Mouse (Mus musculus): ENCODE measurements at regions not wholly inside any gene's neighbourhood (a gene's known extent, or its start where the extent isn't known, plus 50 kb on each side); places are given as distances from the start of the nearest gene placed in this dataset.
"Not testable (repeated sequence)": the region's sequence is repeated elsewhere in the genome, so short reads cannot be mapped to it uniquely, and the experiment has no call there.

GRCm38 (mm10) chr4:5590531-5590930, 797.4 kb upstream of the Impad1 start:
- Histone ChIP-seq H3K27ac (no peak overlapping the region), H3K27me3 (no peaks in the 10 kb centered on the region), H3K9me3 (replicated peaks) (no peaks in the 10 kb centered on the region), H3K4me2 (no peak overlapping the region), H3K4me1 (replicated peaks) (no peaks in the 10 kb centered on the region), H3K36me3 (no peaks in the 10 kb centered on the region), H3K9ac (no peak overlapping the region), H3K4me3 (replicated peaks) (no peak overlapping the region)
- no peak for ATAC-seq (ENCODE audit: low read depth)
- DNase-seq: no peak
- 42% methylated on average over 4 of the region's 4 CpGs for WGBS (ENCODE audit: insufficient replicate concordance)

- no peak overlapping the region for H3K4me3 ChIP-seq (replicated peaks)
- no peaks in the 10 kb centered on the region for H3K9me3 ChIP-seq (replicated peaks)
- ATAC-seq (ENCODE audit: low read depth): no peak
- DNase-seq: no peak
- no peaks in the 10 kb centered on the region for H3K4me1 ChIP-seq (replicated peaks)
- H3K27me3 ChIP-seq: no peaks in the 10 kb centered on the region
- no peak overlapping the region for H3K4me2 ChIP-seq
- H3K9ac ChIP-seq: no peak overlapping the region
- 66% methylated on average over 4 of the region's 4 CpGs for WGBS (ENCODE audit: insufficient replicate concordance)
- no peaks in the 10 kb centered on the region for H3K36me3 ChIP-seq
- no peak overlapping the region for H3K27ac ChIP-seq
These were observed 794.3 kb upstream of the Impad1 start for GRCm38 (mm10) chr4:5587465-5587864.

GRCm38 (mm10) chr4:5585205-5585604, 792.0 kb upstream of the Impad1 start:
- Histone ChIP-seq H3K4me1 (replicated peaks) (no peaks in the 10 kb centered on the region), H3K27me3 (no peaks in the 10 kb centered on the region), H3K36me3 (no peaks in the 10 kb centered on the region), H3K9me3 (replicated peaks) (no peaks in the 10 kb centered on the region), H3K9ac (no peak overlapping the region), H3K4me3 (replicated peaks) (no peak overlapping the region), H3K27ac (no peak overlapping the region), H3K4me2 (no peak overlapping the region)
- no peak for ATAC-seq (ENCODE audit: low read depth)
- WGBS (ENCODE audit: insufficient replicate concordance): 56% methylated on average over 4 of the region's 4 CpGs
- DNase-seq: no peak

- Histone ChIP-seq H3K27ac (no peak overlapping the region), H3K9me3 (replicated peaks) (no peaks in the 10 kb centered on the region), H3K4me3 (replicated peaks) (no peak overlapping the region), H3K9ac (no peak overlapping the region), H3K36me3 (no peaks in the 10 kb centered on the region), H3K4me1 (replicated peaks) (no peaks in the 10 kb centered on the region), H3K4me2 (no peak overlapping the region), H3K27me3 (no peaks in the 10 kb centered on the region)
- ATAC-seq (ENCODE audit: low read depth) (no peak), DNase-seq (no peak)
- 45% methylated on average over 6 of the region's 6 CpGs for WGBS (ENCODE audit: insufficient replicate concordance)
These were observed 791.0 kb upstream of the Impad1 start for GRCm38 (mm10) chr4:5583989-5584677.

- no peak overlapping the region for H3K9ac ChIP-seq
- no peaks in the 10 kb centered on the region for H3K36me3 ChIP-seq
- no peaks in the 10 kb centered on the region for H3K9me3 ChIP-seq (replicated peaks)
- no peak overlapping the region for H3K27ac ChIP-seq
- ATAC-seq (ENCODE audit: low read depth) (no peak), DNase-seq (no peak)
- no peak overlapping the region for H3K4me2 ChIP-seq
- no peaks in the 10 kb centered on the region for H3K27me3 ChIP-seq
- H3K4me3 ChIP-seq (replicated peaks): no peak overlapping the region
- no peaks in the 10 kb centered on the region for H3K4me1 ChIP-seq (replicated peaks)
These were observed 774.9 kb upstream of the Impad1 start for GRCm38 (mm10) chr4:5568076-5568475.

GRCm38 (mm10) chr4:5560001-5560657, 767.0 kb upstream of the Impad1 start:
- no peak overlapping the region for H3K9ac ChIP-seq
- H3K36me3 ChIP-seq: no peaks in the 10 kb centered on the region
- H3K27ac ChIP-seq: no peak overlapping the region
- no peak overlapping the region for H3K4me2 ChIP-seq
- 53% methylated on average over 3 of the region's 3 CpGs for WGBS (ENCODE audit: insufficient replicate concordance)
- H3K4me1 ChIP-seq (replicated peaks): no peaks in the 10 kb centered on the region
- ATAC-seq (ENCODE audit: low read depth) (no peak), DNase-seq (no peak)
- H3K27me3 ChIP-seq: no peaks in the 10 kb centered on the region
- no peak overlapping the region for H3K4me3 ChIP-seq (replicated peaks)
- no peaks in the 10 kb centered on the region for H3K9me3 ChIP-seq (replicated peaks)

GRCm38 (mm10) chr4:5540155-5540554, 747.0 kb upstream of the Impad1 start:
- ATAC-seq (ENCODE audit: low read depth) (no peak), DNase-seq (no peak)
- H3K36me3 ChIP-seq: no peaks in the 10 kb centered on the region
- no peaks in the 10 kb centered on the region for H3K27me3 ChIP-seq
- no peak overlapping the region for H3K4me3 ChIP-seq (replicated peaks)
- no peaks in the 10 kb centered on the region for H3K4me1 ChIP-seq (replicated peaks)
- no peak overlapping the region for H3K4me2 ChIP-seq
- WGBS (ENCODE audit: insufficient replicate concordance): 54% methylated on average over 3 of the region's 3 CpGs
- H3K27ac ChIP-seq: no peak overlapping the region
- no peaks in the 10 kb centered on the region for H3K9me3 ChIP-seq (replicated peaks)
- no peak overlapping the region for H3K9ac ChIP-seq

GRCm38 (mm10) chr4:5530416-5530815, 737.3 kb upstream of the Impad1 start:
- no peak for ATAC-seq (ENCODE audit: low read depth)
- H3K36me3 ChIP-seq: no peaks in the 10 kb centered on the region
- no peak overlapping the region for H3K4me2 ChIP-seq
- 47% methylated on average over 4 of the region's 4 CpGs for WGBS (ENCODE audit: insufficient replicate concordance)
- no peaks in the 10 kb centered on the region for H3K27me3 ChIP-seq
- no peaks in the 10 kb centered on the region for H3K4me1 ChIP-seq (replicated peaks)
- no peak overlapping the region for H3K4me3 ChIP-seq (replicated peaks)
- H3K27ac ChIP-seq: no peak overlapping the region
- no peaks in the 10 kb centered on the region for H3K9me3 ChIP-seq (replicated peaks)
- H3K9ac ChIP-seq: no peak overlapping the region
- DNase-seq: no peak

GRCm38 (mm10) chr4:5518522-5518921, 725.4 kb upstream of the Impad1 start:
- no peaks in the 10 kb centered on the region for H3K27me3 ChIP-seq
- no peaks in the 10 kb centered on the region for H3K36me3 ChIP-seq
- no peak for DNase-seq
- WGBS (ENCODE audit: insufficient replicate concordance): 42% methylated on average over 2 of the region's 2 CpGs
- no peak for ATAC-seq (ENCODE audit: low read depth)
- H3K4me3 ChIP-seq (replicated peaks): no peak overlapping the region
- no peak overlapping the region for H3K9ac ChIP-seq
- no peaks in the 10 kb centered on the region for H3K9me3 ChIP-seq (replicated peaks)
- H3K27ac ChIP-seq: no peak overlapping the region
- H3K4me1 ChIP-seq (replicated peaks): no peaks in the 10 kb centered on the region
- H3K4me2 ChIP-seq: no peak overlapping the region

- not testable (repeated sequence) for DNase-seq; H3K4me2 ChIP-seq; H3K4me3 ChIP-seq (replicated peaks); ATAC-seq (ENCODE audit: low read depth); H3K36me3 ChIP-seq; H3K9ac ChIP-seq; H3K9me3 ChIP-seq (replicated peaks); H3K27ac ChIP-seq; H3K27me3 ChIP-seq; H3K4me1 ChIP-seq (replicated peaks)
- WGBS (ENCODE audit: insufficient replicate concordance): 68% methylated on average over 6 of the region's 6 CpGs
These were observed 722.3 kb upstream of the Impad1 start for GRCm38 (mm10) chr4:5515426-5515825.

- Histone ChIP-seq H3K27ac (no peak overlapping the region), H3K4me3 (replicated peaks) (no peak overlapping the region), H3K36me3 (no peaks in the 10 kb centered on the region), H3K4me2 (no peak overlapping the region), H3K4me1 (replicated peaks) (no peaks in the 10 kb centered on the region), H3K27me3 (no peaks in the 10 kb centered on the region), H3K9me3 (replicated peaks) (no peaks in the 10 kb centered on the region), H3K9ac (no peak overlapping the region)
- no peak for ATAC-seq (ENCODE audit: low read depth)
- no peak for DNase-seq
These were observed 718.6 kb upstream of the Impad1 start for GRCm38 (mm10) chr4:5511743-5512142.

GRCm38 (mm10) chr4:5509398-5509797, 716.2 kb upstream of the Impad1 start:
- H3K4me3 ChIP-seq (replicated peaks): no peak overlapping the region
- ATAC-seq (ENCODE audit: low read depth) (no peak), DNase-seq (no peak)
- H3K27ac ChIP-seq: no peak overlapping the region
- H3K4me2 ChIP-seq: no peak overlapping the region
- no peaks in the 10 kb centered on the region for H3K36me3 ChIP-seq
- 50% methylated on average over 5 of the region's 5 CpGs for WGBS (ENCODE audit: insufficient replicate concordance)
- H3K9me3 ChIP-seq (replicated peaks): no peaks in the 10 kb centered on the region
- H3K9ac ChIP-seq: no peak overlapping the region
- H3K4me1 ChIP-seq (replicated peaks): no peaks in the 10 kb centered on the region
- no peaks in the 10 kb centered on the region for H3K27me3 ChIP-seq
